Mouse (Mus musculus) right cerebral cortex, postnatal 14 days (tissue): ENCODE data around the gene Naaa.

ENCODE experiments used
- DNase-seq: peaks from one replicate; pipeline ENCODE4 v3.0.0; 2022

Naaa gene

DNA sequence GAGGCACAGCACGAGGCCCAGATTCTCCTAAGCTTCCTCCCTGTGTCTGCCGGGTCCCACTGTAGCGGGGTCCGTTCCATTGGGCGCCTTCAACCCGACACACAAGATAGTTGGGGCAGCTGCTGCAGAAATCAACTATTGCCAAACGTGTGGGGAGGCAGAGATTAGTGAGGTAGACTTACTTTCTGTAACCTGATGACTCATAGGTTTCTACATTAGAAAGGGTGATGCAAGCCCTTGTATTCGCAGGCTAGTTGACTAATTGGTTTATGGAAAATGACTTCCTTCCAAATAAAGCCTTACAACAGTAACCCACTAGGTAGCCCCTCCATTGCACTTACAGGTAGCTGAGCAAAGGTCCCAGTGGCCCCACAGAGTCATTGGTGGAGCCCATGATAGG is 15.3 kb downstream of the Naaa start:
- no peak for DNase-seq

DNA sequence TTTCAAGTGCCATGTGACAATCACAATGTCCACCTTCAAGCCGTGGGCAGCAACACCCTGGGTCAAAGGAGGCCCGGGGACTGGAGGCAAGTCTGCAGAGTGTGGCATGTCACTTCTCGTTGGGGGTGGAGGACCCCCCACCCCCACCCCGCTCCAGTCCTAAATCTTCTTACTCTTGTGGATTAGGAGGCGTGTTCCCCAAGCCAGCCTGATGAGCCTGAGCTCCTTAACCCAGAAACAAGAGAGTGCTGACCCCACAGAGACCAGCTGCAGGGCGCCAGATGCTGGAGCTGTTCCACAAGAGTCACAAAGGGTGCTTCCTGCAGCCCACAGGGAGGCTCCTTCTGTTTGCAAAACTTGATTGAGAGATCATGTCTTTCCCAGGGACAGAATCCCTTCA is 21.8 kb downstream of the Naaa start, which contains the start of gene Ppef2:
Gene Ppef2, minus strand, starts transcription at position 61 of the 400 bp plus-strand sequence.
- no peak for DNase-seq

DNA sequence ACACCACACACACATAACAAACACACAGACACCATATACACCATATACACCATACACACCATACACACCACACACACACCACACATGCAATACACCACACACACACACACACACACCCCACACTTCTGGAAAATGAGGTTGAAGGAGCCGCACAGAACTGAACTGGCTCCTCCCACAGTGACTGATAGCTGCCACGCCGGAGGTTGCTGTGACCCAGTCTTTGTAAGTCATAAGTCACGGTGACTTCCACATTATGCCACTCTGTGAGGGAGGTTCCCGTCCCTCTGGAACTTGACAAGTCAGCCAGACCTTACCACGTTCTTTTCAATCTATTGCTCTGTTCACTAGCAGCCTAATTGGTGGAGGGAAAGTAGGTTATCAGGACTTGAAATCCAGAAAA is 23.5 kb downstream of the Naaa start:
- no peak for DNase-seq

DNA sequence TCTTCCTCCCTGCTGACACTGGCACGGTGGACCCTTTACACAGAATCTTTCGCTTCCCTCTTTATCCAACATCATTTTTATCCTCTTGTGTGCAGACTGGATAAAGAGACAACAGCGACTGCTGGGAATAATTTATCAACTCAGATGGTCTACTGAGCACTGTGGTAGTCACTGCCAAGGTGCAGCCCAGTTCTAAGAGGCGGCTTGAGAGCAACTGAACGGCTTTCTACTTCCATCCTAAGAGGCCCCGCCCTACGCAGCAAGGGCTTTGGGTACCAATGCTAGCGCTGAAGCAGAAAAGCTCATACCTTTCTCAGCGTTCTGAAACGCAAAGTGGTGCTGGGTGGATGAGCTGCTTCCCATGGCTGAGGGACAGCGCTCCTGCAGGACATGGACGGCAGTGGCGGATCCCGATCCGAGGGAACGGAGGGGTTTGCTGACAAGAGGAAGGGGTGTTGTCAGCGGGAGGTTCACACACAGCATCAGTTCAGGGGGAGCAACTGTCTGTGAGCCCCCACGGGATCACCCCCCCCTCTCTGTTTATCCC is 25.1 kb downstream of the Naaa start:
- DNase-seq: peak; percentile 47

DNA sequence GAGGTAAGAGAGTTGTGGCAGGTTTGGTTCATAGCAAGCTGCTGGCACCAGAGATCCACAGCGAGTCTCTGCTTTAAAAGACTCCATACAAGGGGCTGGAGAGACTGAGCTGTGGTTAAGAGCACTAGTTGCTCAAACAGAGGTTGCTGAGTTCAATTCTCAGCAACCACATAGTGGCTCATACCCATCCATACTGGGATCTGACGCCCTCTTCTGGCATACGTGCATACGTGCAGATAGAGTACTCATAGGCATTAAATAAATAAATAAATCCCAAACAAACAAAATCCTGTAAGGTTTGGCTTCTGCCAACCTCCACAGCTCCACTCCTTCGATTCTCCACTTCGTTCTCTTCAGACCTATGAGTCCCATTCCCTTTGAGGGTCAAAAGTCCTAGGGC is 25.9 kb downstream of the Naaa start:
- no peak for DNase-seq

DNA sequence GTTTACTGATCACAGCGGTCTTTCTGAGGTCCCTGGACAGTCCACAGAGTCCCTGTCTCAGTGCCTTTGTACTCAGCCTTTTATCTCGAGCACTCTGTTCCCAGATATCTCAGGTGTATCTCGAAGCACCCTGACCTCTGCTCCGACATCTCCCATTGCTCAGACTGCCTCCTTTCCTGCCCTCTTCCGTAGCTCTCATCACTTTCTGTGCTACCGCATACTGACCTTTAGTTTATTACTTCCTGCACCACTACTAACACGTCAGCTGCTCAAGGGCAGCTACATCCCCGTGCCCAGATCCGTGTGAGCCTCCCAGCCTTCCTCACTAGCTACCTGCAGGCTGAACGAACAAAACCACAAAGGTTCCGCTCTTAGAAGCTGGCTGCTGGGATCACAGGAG is 29.4 kb downstream of the Naaa start:
- no peak for DNase-seq

DNA sequence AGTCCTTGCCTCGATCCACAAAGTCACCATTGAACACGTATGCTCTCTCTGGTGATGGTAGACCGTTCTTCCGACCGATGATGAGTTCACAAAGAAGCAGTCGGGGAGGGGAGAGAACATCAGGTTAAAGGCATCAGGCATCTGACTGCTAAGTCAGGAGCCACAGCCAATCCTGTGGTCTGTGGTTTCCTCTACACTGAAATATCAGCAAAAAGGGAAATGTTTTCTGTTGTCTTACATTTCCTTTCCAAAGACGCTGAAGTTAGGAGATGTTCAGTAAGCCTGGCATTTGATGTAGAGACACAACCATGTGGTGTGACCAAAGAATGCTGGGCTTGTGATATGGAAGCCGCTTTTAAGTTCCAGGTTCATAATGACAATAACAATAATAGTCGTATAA is 32.5 kb downstream of the Naaa start:
- no peak for DNase-seq

DNA sequence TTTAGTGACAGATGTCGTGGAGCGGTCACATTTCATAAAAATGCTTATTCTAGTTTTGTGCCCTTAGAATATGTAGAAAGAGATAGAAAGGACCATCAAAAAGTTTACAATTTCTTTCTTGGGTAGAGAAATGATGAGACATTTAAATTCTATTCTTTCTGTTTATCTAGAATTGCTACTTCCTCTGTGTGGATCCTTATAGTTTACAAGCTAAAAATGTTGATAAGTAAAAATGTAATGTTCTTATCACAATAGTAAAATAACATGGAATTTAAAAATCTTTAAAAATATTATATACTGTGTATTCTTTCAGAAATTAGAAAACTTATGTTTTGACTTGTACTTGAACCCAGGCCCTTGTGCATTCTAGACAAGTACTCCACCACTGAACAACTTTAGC is 33.1 kb downstream of the Naaa start:
- DNase-seq: no peak

DNA sequence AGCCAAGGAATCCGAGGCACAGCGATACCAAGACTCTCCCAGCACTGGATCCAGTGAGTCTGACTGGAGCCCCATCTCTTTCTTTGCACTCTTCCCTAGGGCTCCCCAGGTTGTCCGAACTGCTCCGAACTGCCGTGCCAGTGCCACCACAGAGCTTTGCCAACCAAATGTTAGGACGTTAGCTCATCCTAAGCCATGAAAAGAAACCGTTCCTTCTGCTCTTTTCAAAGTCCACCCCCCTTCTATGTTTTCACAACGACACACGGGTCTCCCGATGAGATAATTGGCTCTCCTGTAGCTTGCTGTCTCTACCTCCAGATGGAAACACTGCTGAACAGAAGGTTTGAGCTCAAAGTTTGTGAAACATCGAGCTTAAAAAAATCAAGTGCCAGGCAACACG is 37.2 kb downstream of the Naaa start:
- DNase-seq: no peak

DNA sequence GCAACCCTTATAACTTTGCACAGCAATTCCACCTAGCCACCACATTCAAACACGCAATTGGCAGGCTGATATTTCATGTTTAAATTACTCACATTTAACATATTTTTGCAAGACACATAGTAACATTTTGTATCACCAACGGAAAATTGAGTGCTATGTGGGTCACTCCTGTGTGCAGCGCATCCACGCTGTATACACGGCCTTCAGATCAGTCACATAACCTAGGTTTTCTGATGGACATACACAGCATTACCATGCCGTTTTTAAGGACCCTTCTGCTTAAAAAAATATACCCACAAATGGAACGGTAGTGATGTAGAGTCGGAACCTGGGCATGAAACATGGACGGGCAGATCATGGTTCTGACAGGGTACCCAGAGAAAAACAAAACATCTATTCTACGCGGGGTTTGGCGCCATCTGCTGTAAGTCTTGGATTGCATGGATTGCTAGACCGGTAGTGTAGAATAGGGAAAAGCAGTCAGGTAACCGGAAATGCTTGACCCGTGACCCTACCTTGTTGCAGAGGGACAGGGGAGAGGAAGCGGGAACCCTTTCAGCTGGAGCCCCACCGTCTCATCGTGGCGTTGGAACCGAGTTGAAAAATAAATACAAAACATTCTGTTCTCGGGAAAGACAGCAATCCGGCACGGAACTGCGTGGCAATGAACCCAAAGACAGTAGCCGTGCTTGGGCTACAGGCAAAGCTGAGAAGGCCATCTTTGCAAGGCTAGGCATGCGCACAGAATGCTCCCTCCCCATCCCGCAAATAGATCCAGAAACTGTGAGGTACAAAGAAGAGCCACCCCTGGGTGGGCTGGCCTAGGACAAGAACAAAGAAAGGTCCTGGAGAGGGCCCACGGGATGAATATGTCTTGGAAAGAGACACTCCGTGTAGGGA is 38.4 kb downstream of the Naaa start:
- peak; percentile 71 for DNase-seq

DNA sequence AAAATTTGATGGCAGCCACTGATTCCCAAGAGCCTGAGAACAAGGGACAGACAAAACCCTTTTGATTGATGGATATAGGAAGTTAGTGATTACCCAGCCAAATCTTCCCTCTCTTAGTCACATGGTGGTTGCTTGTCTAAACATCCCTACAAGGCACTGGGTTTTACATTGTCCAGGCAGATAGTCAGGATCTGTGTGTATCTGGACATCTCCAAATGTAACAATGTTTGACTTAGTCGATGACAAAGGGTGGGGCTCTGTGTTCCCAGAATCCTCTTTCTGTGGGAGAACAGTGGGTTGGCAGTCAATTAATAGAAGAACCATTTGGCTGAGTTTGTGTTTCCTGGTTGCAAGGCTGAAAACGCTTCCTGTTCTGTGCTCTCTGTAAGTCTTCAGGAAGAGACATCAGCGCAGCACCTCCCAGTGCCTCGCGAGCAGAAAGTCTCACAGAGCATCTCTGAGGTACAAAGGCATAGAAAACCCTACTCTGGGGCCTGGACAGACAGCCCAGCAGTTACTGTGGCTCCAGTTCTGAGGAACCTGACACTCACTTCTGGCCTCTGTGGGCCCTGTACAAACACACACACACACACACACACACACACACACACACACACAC is 42.9 kb downstream of the Naaa start:
- no peak for DNase-seq

DNA sequence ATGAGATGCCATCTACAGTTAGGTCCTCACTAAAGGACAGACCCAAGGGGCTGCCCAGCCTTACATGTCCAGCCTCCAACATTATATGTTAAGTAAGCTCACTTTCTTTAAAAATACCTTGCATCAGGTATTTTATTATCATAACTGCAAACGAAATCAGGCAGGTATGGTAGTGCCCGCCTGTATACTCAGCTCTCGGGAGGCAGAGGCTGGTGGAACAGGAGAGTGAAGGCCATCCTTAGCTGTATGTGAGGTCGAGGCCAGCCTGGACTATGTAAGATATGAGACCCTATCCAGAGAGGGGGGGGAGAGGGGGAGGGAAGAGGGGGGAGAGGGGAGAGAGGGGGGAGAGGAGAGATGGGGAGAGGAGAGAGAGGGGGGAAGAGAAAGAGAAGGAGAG is 44.6 kb downstream of the Naaa start:
- DNase-seq: no peak

DNA sequence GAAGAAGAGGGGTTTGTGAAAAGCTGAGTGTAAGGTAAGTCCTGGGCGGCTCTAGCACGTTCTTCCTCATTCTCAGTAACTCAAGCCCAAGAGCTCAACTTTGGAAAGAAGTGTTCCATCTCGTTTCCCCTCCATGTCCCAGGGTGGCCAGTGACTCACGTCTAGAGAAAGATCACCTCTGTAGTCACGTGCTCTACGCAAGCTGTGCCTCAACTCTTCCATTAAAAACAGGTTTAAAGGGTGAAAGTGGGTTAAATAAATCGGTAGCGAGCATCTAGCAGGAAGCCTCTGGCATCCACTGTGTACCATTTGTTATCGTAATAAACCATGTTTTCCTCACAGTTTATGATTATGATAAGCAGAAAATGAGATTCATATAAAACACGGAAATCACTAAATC is 46.1 kb downstream of the Naaa start:
- no peak for DNase-seq

DNA sequence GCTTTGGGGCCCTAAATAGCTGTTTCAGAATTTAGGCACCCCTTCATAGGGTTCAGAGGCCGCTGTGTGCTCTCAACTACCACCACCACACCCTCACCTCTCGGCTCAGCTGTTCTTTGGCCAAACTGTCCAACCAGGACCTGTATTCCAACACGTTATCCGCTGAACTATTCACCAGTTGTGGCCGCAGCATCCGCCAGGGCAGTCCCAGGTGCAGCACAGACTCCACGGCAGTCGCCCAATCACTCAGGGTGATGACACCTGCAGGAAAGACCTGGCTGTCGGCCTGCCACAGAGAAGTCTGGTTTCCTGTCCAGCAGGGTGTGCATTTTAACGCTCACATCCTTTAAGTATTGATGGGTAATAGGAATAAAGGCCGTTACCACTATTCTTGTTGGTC is 47.7 kb downstream of the Naaa start:
- DNase-seq: no peak

DNA sequence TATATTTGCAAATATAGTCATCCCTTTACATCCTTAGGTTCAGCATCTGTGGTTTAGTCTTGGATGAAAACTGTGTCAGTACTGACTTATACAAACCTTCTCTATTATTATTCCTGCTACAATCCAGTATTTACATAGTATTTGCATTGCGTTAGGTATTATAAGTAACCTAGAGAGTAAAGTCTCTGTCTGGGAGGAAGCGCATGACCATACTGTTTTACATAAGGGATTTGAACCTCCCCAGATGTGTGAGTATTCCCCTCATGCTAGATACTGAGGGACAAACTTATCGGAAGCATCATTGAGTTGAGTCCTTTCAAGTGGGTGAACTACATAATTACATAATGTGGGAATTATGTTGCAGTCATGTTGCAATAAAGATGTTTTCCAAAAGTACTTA is 48.5 kb downstream of the Naaa start:
- DNase-seq: no peak

DNA sequence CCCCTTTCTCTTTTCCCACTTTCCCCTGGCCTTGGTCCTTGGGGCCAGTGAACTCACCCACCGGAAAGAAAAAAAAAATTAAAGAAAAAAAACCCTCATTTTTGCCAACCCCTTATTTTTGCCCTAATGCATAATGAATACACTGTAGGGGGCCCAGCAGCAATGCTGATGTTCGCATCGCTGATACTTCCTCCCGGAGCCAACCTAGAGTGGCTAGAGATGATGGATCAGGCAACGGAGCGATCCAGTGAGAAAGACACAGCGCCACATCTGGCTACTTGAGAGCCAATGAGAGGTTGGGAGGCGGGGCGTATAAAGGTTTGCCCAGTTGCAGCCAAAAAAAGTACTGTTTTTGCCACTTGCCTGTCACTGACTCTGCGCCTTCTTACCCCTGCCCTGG is 49.2 kb downstream of the Naaa start:
- no peak for DNase-seq

DNA sequence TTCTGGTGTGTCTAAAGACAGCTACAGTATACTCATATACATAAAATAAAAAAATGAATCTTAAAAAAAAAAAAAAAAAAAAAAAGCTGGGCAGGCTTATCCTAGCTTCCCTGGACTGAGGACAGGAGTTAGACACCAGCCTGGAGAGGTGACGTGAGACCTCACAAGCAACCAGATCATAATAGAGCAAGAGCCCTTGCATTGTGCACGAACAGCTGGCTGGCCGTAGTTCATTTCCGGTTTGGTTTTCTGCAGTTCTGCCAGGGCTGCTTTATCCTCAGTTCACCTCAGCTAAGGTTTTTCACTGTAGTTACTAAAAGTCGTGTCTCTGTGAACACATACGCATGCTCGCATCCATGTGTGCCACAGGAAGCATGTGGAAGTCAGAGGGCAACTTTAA is 50.2 kb downstream of the Naaa start:
- DNase-seq: no peak

DNA sequence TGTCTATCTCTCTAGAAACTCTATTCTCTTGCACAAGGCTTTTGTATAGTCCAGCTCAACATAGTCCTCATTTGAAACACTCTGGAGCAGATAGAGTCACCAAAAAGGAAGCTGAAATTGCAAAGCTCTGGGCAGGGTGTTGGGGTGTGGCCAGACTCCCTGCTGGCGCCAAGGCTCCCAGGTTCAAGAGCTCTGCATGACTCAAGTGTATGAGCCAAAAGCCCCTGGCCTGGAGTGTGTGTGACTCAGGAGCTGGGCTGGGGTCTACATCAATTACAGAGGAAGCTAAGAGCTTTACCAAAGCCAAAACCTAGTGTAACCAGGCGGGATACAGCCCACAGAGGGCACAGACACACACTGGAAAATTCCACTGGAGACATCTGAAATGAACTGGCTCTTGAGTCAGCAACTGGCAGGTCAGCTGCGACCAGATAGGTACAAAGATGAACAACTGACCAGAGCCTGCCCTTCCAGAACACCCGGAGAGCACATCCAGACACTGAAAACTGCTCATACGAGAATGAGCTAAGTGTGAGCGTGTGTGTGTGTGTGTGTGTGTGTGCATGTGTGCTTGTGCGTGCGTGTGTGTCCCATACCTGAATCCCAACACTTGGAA is 57.6 kb downstream of the Naaa start:
- DNase-seq: no peak

DNA sequence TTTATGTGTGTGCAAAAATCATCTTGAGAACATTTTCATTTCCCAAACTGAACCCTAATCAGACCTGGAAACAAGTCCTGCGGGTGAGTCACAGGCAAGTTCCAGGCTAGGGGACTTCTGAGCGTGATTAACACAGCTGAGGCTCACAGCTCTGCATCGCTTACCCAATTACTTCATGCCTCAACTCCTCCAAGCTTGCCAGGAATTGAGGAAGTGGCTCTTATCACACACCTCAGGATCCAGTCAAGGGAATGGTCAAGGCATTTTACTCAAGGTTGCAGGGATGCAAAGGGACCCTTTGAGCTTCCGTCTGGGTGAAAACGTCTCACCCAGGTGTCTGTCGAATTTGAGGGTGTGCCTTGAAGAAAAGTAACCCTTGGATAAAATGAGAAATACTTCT is 58.1 kb downstream of the Naaa start:
- DNase-seq: no peak

DNA sequence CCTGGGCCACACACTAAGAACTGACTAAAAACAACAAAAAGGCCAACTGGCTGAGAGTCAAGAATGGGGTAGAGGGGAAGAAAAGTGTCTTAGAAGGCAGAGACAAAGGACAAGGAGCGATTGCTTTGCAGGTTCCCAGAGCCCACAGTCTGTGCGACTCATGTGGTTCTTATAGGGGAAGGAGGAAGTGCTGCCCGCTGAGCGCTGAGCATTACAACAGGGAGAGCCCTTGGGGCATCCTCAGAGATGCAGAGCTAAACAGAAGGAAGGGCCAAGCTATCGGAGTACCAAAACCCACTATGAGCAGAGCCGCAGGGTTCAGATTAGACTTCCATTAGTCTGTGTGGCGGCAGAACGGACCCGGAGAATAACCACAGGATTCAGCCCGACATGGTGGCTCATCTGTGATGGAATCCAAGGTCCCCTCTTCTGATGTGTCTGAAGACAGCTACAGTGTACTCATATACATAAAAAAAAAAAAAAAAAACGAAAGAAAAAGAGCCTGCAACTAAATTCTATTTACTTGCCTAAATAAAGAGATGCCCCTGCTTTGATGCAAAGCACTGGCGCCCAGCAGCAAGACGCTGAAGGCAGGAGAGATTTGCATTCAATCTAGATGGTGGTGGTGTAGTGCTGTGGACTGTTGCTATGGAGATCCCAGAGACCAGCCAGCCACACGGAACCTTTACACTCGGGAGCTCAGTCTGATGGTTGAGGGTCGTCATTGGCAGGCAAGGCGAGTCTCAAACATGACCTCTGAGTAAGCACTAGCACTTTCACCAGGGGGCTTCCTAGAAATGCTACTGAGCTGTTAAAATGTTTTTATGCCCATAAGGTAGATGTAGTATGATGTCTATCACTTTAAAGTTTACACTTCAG is 58.8 kb downstream of the Naaa start:
- DNase-seq: no peak

DNA sequence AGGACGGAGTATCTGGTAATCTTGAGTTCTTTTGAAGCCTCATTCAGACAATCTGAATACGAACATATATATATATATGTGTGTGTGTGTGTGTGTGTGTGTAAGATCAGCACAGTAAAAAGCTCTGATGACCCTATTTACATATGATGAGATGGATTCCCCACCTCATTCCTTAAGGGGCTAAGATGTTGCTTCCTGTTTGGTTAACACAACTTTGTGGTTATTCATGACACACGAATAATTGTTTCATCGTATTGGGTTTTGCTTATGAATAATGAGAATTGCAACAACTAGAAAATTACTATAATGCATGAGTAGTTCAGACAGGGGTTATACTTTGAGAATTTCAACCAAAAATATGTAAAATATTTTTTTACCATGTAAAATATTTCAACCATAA is 62.7 kb downstream of the Naaa start, which contains the start of gene U90926:
Gene U90926, minus strand, starts transcription at position 101 of the 400 bp plus-strand sequence.
- DNase-seq: no peak

DNA sequence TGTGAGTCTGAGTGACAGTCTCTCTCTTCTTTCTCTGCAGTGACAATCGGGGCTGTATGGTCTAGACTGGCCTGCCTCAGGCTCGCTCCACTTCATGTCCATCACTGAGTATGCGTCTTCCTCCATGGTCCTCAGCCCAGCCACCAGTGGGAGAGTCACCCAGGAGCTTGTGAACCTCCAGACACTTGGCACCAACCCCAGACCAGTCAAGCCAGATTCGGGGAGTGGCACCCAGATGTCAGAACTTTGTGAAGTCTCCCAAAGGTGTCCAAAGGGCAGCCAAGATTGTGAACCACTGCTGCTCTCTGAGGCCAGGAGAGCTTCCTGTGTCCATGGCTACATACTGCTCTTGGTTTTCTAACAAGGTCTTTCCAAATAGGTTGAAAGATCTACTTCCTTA is 65.7 kb downstream of the Naaa start:
- DNase-seq: no peak

DNA sequence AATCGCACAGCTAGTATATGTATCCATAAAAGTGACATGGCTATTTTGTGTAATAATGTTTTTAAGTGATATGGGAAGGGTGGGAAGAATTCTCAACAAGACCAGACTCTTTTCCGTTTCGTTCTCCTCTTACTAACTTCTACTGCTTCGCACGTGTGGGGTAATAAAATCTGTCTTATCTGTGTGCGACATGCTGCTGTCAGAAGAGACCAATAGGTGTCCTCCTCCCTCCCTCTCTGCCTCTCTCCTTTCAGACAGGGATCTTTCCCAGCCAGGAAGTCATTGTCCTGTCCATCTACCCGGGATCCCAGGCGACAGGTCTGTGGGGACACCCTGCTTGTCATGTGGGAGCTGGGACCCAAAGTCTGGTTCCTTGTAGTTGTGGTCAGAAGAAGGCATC is 67.8 kb downstream of the Naaa start:
- no peak for DNase-seq
